Mouse (Mus musculus) myocyte (in vitro differentiated cells): ENCODE measurements around the gene Cdk5.

ENCODE experiments used
- CEBPB ChIP-seq: IDR thresholded peaks from 2 replicates; pipeline ENCODE4 v1.6.1; 2011; ENCODE audit warnings: mild to moderate bottlenecking, moderate library complexity; ENCODE audit not compliant: poor library complexity, insufficient read depth, severe bottlenecking
- E2F4 ChIP-seq: IDR thresholded peaks from one replicate; pipeline ENCODE4 v1.6.1; 2011; ENCODE audit warnings: mild to moderate bottlenecking, control low read depth, moderate library complexity; ENCODE audit not compliant: insufficient read depth
- POLR2A ChIP-seq: IDR thresholded peaks from one replicate; pipeline ENCODE4 v1.6.1; 2011; ENCODE audit warnings: low read depth, mild to moderate bottlenecking, control low read depth, moderate library complexity; ENCODE audit not compliant: insufficient read length
- REST ChIP-seq: IDR thresholded peaks from one replicate; pipeline ENCODE4 v1.6.1; 2011; ENCODE audit warnings: mild to moderate bottlenecking, control low read depth, moderate library complexity; ENCODE audit not compliant: insufficient read depth, insufficient read length
- TCF12 ChIP-seq: IDR thresholded peaks from one replicate; pipeline ENCODE4 v1.6.1; 2011; ENCODE audit warnings: mild to moderate bottlenecking, control low read depth; ENCODE audit not compliant: poor library complexity, insufficient read depth, severe bottlenecking

DNA sequence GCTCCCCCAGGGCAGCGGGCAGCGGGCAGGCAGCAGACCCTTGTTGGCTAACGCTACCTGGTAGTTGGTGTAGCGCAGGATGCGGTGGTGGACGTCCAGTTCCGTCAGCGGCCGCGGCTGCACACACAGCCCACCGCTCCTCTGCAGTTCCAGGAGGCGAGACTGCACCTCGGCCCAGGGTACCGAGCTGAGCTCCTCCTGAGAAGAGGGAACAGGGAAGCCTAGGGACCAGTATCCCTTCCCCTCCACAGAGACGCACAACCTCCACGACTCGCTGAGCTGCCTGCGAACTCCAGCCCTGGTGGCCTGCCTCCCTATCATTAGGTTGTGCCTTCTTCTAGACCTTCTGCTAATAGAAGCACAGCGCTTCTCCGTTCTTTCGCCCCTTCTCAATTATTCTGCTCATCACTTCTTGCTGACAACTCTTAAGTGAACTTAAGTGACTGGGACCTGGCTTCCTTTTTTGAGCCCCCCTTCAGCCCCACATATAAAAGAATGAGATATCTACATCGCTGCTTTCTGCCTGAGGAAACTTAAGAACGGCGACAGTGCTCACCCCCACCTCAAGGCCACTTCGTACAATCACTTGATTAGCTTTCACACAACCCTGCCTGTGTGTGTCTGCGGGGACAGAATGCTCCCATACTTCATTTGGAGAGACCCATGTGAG is 34.9 kb downstream of the Cdk5 start:
- TF ChIP-seq POLR2A = no peak
- TF ChIP-seq REST = no peak
- TF ChIP-seq CEBPB = no peak
- no peak for TF ChIP-seq E2F4
- no peak for TF ChIP-seq TCF12
